Mouse (Mus musculus): ENCODE results near the gene Dnajb2. TPM values are rescaled to one million over a fixed set of nuclear protein-coding genes. Genes with fewer than 3 reads are reported as not detected.

The Dnajb2 gene
- total RNA-seq, 2 experiments from 2014 or later = 104 to 112 TPM

DNA sequence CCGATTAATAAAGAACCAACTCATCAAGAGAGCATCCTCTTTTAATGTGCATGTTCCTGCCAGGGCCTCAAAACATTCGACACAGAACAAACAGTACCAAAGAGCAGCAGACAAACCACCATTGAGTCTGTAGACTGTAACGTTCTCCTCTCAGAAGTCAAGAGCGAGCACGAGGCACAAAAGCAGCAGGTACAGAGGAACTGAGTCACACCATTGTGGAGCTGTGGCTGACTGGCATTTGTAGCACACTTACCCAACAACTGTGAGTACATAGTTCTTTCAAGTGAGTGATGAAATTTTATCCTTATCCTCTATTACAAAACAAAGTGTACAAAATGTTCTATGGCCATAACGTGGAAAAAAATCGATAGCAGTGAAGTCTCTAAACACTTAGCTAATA, 48.7 kb downstream of the Dnajb2 start:
- no peak for DNase-seq
- intact Hi-C loops (cut with DNase I) = no loop called here

DNA sequence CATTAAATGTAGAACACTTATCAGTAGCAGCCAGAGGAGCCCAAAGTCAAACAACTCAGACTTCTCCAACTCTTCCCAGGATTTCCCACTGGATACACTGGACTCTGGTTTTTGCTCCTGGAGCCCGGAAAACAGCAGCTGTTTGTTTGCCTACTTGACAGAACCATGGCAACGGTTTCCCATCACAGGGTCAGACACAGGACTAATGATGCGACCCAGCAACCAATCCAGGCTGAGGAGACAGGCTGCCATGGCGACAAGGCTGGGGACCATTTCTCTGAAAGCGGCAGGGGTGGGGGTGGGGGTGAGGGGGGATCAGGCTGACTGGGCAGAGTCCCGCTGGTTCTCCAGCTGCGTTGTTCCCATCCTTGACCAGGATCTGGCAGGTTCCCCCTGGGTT, 53.2 kb downstream of the Dnajb2 start:
- intact Hi-C loops (cut with DNase I) = no loop called here
- DNase-seq = peak; percentile 12 to 28

DNA sequence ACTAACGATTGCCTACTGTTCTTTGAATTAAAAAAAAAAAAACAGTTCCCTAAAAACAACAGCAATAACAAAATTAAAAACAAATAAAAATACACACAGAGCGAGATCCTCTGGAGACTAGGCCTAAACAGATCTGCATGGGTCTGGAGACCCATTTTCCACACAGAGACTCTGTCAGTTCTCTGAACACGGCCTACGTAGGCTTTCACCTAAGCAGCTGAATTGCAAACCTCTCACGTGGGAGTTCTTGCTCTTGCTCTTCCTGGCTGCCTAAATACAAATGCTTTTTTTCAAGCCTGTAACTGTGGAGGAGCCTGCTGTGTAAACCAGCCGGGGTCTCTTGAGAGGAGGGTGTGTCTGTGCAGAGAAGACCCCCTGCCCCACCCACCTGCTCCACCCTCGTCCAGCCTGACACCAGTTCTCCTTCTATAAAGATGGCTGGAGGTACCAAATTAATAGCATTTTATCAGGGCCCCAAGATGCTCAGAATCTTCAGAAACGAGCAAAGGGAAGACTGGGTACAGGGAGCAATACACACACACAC, 53.8 kb downstream of the Dnajb2 start:
- intact Hi-C loops (cut with DNase I) = no loop called here

DNA sequence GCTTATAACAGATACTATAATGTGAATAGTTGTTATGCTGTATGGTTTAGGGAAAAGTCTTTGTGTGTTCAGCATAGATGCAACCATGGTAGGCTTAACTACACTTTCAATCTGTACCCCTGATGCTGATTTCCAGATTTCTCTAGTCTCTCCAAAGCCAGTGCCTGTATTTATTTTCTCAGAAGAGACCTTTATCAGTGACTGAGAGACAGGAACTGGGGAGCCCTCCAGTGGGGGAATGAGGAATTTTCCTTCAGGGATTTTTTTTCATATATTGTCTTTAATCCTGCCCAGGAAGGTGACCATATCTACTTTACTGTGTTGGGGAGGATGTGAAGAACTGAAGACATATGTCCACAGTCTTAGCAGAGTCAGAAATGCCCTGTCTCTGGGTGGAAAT, 54.4 kb downstream of the Dnajb2 start:
- no peak for DNase-seq
- intact Hi-C loops (cut with DNase I) = no loop called here

More for the DNA sequence above, 53.8 kb downstream of the Dnajb2 start:
- no peak for DNase-seq

DNA sequence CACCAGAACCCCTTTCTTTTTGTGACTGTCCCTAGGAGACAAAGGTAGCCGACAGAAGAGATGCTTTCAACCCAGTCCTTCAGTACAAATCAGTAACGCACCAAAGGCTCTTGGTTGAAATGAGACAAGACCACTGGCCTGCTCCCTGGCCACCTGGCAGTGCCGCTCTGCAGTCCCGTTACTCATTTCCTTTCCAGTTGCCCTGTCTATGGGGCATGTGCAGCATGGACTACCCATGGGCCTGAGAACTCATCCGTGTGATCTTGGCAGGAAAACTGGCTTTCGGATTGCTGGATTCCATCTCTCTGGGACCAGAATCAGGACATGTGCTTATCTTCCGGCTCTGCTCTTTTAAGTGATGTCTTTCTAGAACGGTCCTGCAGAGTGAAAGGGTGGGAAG, 55.1 kb downstream of the Dnajb2 start:
- intact Hi-C loops (cut with DNase I) = no loop called here
- no peak for DNase-seq

DNA sequence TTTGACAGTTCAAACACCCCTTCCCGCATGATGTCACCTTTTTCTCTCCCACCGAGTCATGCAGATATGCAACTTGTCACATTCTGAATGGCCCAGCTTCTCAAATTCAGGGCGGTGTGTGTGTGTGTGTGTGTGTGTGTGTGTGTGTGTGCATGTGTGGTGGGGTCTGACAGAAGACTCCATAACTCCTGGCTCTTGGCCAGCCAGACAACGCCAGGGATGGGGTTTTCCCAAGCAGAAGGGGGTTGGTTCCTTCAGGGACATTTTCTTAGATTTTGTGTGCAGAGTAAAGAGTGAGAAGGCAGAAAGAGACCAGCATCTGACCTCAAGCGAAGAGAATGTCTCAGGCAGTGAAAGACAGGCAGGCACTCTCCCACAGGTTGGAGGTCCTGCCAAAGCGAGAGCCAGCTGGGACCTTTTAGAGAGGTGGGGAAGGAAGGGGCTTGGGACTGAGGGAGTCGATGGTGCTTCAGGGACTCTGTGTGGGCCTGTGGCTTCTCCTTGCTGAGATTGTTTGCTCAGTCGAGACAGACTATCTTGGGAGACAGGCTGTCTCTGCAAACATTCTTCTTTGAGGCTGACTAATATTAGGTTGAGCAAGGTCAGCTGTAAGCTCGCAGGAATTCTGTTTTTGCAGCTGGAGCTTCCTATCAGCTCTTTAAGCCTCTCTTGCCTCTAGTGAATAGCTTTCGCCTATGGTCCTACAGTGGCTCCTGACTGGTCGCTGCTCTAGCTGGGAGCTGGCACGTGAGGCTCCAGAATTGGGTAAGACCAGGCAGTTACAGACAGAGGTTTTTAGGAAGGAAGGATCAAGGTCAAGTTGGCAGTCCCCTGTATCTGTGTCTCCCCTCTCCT, 56.5 kb downstream of the Dnajb2 start:
- no peak for DNase-seq
- intact Hi-C loops (cut with DNase I) = no loop called here

DNA sequence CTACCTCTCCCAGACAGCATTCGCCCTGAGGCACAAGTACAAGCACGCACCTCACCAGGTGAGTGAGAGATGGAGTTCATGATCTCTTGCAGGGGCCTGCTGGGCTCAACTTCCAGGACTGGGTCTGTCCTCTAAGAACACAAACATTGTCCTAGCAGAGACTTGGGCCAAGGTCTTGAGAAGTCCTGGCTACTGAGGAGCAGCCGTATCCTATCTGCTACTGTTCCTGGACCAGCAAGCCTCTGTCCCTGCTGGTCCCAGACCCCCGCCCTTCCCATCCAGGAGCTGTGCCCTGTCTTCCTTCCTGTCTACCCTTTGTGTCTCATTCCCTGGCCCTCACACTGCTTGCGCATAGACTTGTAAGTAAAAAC, 57.1 kb downstream of the Dnajb2 start:
- intact Hi-C loops (cut with DNase I) = no loop called here
- no peak for DNase-seq

DNA sequence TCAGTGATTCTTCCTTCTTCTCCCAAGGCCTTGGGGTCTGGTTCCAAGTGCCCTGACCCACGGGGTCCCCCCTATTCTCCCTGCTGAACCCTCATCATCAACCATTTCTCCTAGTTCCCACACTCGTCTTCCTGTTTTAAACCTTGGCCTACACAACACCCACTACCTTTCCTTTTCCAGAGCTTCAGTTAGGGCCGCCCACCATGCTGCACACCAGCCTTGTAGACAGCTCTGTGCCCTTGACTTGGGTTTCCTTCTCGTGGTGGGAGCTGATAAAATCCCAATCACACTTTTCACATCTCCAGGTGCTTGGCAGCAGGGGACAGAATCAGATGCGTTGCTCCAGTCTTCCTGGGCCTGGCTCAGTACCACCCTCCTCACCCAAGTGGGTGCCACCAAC, 58.1 kb downstream of the Dnajb2 start:
- no peak for DNase-seq
- intact Hi-C loops (cut with DNase I) = no loop called here

Small RNA genes lying within 50 kb of the gene (microRNA-seq; reads per million reads assigned to microRNA genes)
- gene Gm27943 (ENCODE audit: borderline number of aligned reads in 2 of 2) = 0 reads per million in 2 experiments

Other genes starting within 250 kb of the Dnajb2 start
- 1 to 10 TPM; 4.5 TPM for gene Nhej1, start 111.2 kb upstream of the Dnajb2 start, total RNA-seq (2021)
- gene Slc23a3, start 102.5 kb upstream of the Dnajb2 start, total RNA-seq (2021) = under 1 TPM; 0.56 to 0.57 TPM
- gene Cnppd1, start 93.7 kb upstream of the Dnajb2 start, total RNA-seq (2021) = 10 to 100 TPM; 23.2 to 30.0 TPM
- 10 to 100 TPM; 22.2 to 23.5 TPM for gene Retreg2, start 93.6 kb upstream of the Dnajb2 start, total RNA-seq (2021)
- 10 to 100 TPM; 14.9 to 17.6 TPM for gene Zfand2b, start 67.8 kb upstream of the Dnajb2 start, total RNA-seq (2021)
- 10 to 100 TPM; 28.8 to 30.4 TPM for gene Abcb6, start 56.0 kb upstream of the Dnajb2 start, total RNA-seq (2021)
- 10 to 100 TPM; 13.3 to 13.5 TPM for gene Ankzf1, start 44.3 kb upstream of the Dnajb2 start, total RNA-seq (2021)
- gene Atg9a, start 44.2 kb upstream of the Dnajb2 start, total RNA-seq (2021) = 10 to 100 TPM; 73.8 to 76.3 TPM
- 1 to 10 TPM; 2.5 to 4.0 TPM for gene Glb1l, start 25.6 kb upstream of the Dnajb2 start, total RNA-seq (2021)
- gene Stk16, start 25.6 kb upstream of the Dnajb2 start, total RNA-seq (2021) = 10 to 100 TPM; 38.1 to 41.0 TPM
- 100 to 1,000 TPM; 778 to 837 TPM for gene Tuba4a, start 16.5 kb upstream of the Dnajb2 start, total RNA-seq (2021)
- gene A630095N17Rik, start 4.3 kb upstream of the Dnajb2 start, total RNA-seq (2021) = not detected
- gene Ptprn, start 28.1 kb downstream of the Dnajb2 start, total RNA-seq (2021) = under 1 TPM; 0.92 to 0.95 TPM
- not detected for gene Resp18, start 42.0 kb downstream of the Dnajb2 start, total RNA-seq (2021)
- gene Dnpep, start 81.6 kb downstream of the Dnajb2 start, total RNA-seq (2021) = 10 to 100 TPM; 78.0 to 89.7 TPM
- 1,000 to 10,000 TPM; 1,347 to 1,420 TPM for gene Des, start 123.9 kb downstream of the Dnajb2 start, total RNA-seq (2021)
- gene Speg, start 138.9 kb downstream of the Dnajb2 start, total RNA-seq (2021) = 100 to 1,000 TPM; 120 to 128 TPM
- gene Gmppa, start 199.5 kb downstream of the Dnajb2 start, total RNA-seq (2021) = 10 to 100 TPM; 35.5 to 39.9 TPM
- gene Asic4, start 214.0 kb downstream of the Dnajb2 start, total RNA-seq (2021) = not detected
- 10 to 100 TPM; 25.5 to 26.8 TPM for gene Chpf, start 242.9 kb downstream of the Dnajb2 start, total RNA-seq (2021)
- gene Tmem198, start 243.1 kb downstream of the Dnajb2 start, total RNA-seq (2021) = under 1 TPM; 0.11 to 0.19 TPM